Mouse (Mus musculus) heart, adult 2 months (tissue): Measurements from ENCODE around the gene Armcx3.

Experiments used
- CTCF ChIP-seq: fragments of 200-600 bp; IDR thresholded peaks from 2 replicates; pipeline ENCODE4 v1.8.1; 2022; ENCODE audit warnings: antibody characterized with exemption, mild to moderate bottlenecking, moderate library complexity
- EP300 ChIP-seq: fragments of 200-500 bp; IDR thresholded peaks from 2 replicates; pipeline ENCODE4 v1.6.1; 2011; ENCODE audit warnings: low read depth, low read length, control low read depth; ENCODE audit not compliant: insufficient read depth

GRCm38 (mm10) chrX:134718524-134718923 lies 37.9 kb upstream of the Armcx3 start:
- TF ChIP-seq CTCF: no peak
- TF ChIP-seq EP300: no peak
